Mouse (Mus musculus): ENCODE results near the gene Gm5105. TPM values are rescaled to one million over a fixed set of nuclear protein-coding genes. Genes with fewer than 3 reads are reported as not detected.
A peak's percentile ranks its signal among the peaks of the same experiment; 100 is the strongest.

Gm5105 gene
- polyA plus RNA-seq, 2 experiments from 2014 or later = not detected

GRCm38 (mm10) chr3:138022003-138022402, 45.2 kb downstream of the Gm5105 start:
- no peak for ATAC-seq

GRCm38 (mm10) chr3:138016810-138017209, 50.4 kb downstream of the Gm5105 start:
- no peak for ATAC-seq

- ATAC-seq = no peak
Measured at GRCm38 (mm10) chr3:138014725-138015124, 52.5 kb downstream of the Gm5105 start.

- ATAC-seq = peak; percentile 44
Measured at GRCm38 (mm10) chr3:138012351-138012750, 54.8 kb downstream of the Gm5105 start.

- peak; percentile 84 for ATAC-seq
Measured at GRCm38 (mm10) chr3:138008152-138008551, 59.0 kb downstream of the Gm5105 start.

- peak; percentile 15 for ATAC-seq
Measured at GRCm38 (mm10) chr3:138006896-138007295, 60.3 kb downstream of the Gm5105 start.

- ATAC-seq = no peak
Measured at GRCm38 (mm10) chr3:138003264-138003663, 63.9 kb downstream of the Gm5105 start.

GRCm38 (mm10) chr3:138002545-138002944, 64.6 kb downstream of the Gm5105 start:
- ATAC-seq = no peak

GRCm38 (mm10) chr3:138001865-138002264, 65.3 kb downstream of the Gm5105 start:
- ATAC-seq = peak; percentile 47

- ATAC-seq = no peak
Measured at GRCm38 (mm10) chr3:138000724-138001069, 66.5 kb downstream of the Gm5105 start.

GRCm38 (mm10) chr3:138000062-138000723, 67.0 kb downstream of the Gm5105 start:
- no peak for ATAC-seq

- ATAC-seq = peak; percentile 4
Measured at GRCm38 (mm10) chr3:137999224-137999790, 67.9 kb downstream of the Gm5105 start.

Other genes with a start within 250 kb of the Gm5105 start
- gene H2afz, start 202.9 kb downstream of the Gm5105 start, polyA plus RNA-seq (2017; shearing (Covaris generic)) = 1,000 to 10,000 TPM; 1,486 to 1,582 TPM
- gene Dnajb14, start 199.7 kb downstream of the Gm5105 start, polyA plus RNA-seq (2017; shearing (Covaris generic)) = 1 to 10 TPM; 5.0 to 6.0 TPM
- 10 to 100 TPM; 72.0 to 73.5 TPM for gene Lamtor3, start 148.9 kb downstream of the Gm5105 start, polyA plus RNA-seq (2017; shearing (Covaris generic))
- 10 to 100 TPM; 74.5 to 78.4 TPM for gene Dapp1, start 85.8 kb downstream of the Gm5105 start, polyA plus RNA-seq (2017; shearing (Covaris generic))
- not detected for gene 1110002E22Rik, start 2.3 kb downstream of the Gm5105 start, polyA plus RNA-seq (2017; shearing (Covaris generic))
- gene Trmt10a, start 76.1 kb upstream of the Gm5105 start, polyA plus RNA-seq (2017; shearing (Covaris generic)) = 1 to 10 TPM; 7.4 to 8.7 TPM
- 1 to 10 TPM; 5.5 to 7.1 TPM for gene Mttp, start 77.6 kb upstream of the Gm5105 start, polyA plus RNA-seq (2017; shearing (Covaris generic))
- not detected for gene 4930579F01Rik, start 126.4 kb upstream of the Gm5105 start, polyA plus RNA-seq (2017; shearing (Covaris generic))
- not detected for gene Adh7, start 150.4 kb upstream of the Gm5105 start, polyA plus RNA-seq (2017; shearing (Covaris generic))
- gene Adh1, start 193.6 kb upstream of the Gm5105 start, polyA plus RNA-seq (2017; shearing (Covaris generic)) = 1 to 10 TPM; 2.9 to 4.3 TPM
- not detected for gene Adh6a, start 245.9 kb upstream of the Gm5105 start, polyA plus RNA-seq (2017; shearing (Covaris generic))

Data from CD4-positive, CD25-positive, alpha-beta regulatory T cell, adult 4 months (primary cell).